Mouse (Mus musculus) limb, embryonic 11.5 days (tissue): Measurements from ENCODE around the gene Lpxn. TPM values are rescaled to one million over a fixed set of nuclear protein-coding genes. Genes with fewer than 3 reads are reported as not detected.

ENCODE experiments used
- polyA plus RNA-seq: library from polyadenylated mRNA; unstranded; fragments of >200 nt; fragmentation: Nextera tagmentation; extraction: Ambion mirVana; gene quantifications from 2 replicates; pipeline ENCODE4 v1.2.1, GENCODE M21; 2014

The Lpxn gene
- polyA plus RNA-seq, 1 experiment from 2014 or later, result 1.4 TPM

Other genes with a start within 250 kb of the Lpxn start
- gene Gm4952, start 196.2 kb upstream of the Lpxn start, polyA plus RNA-seq, result not detected in 2 replicates
- not detected in 2 replicates for gene Glyat, start 162.9 kb upstream of the Lpxn start, polyA plus RNA-seq
- gene Olfr1442, start 125.8 kb upstream of the Lpxn start, polyA plus RNA-seq, result not detected in 2 replicates
- not detected in 2 replicates for gene Olfr1443, start 118.1 kb upstream of the Lpxn start, polyA plus RNA-seq
- gene Keg1, start 100.4 kb upstream of the Lpxn start, polyA plus RNA-seq, result not detected in 2 replicates
- gene Cntf, start 30.6 kb upstream of the Lpxn start, polyA plus RNA-seq, result 0.64 and 1.2 TPM in 2 replicates
- 10.4 and 10.8 TPM in 2 replicates for gene Zfp91, start 67 bp upstream of the Lpxn start, polyA plus RNA-seq
- not detected in 2 replicates for gene Gm5244, start 50.5 kb downstream of the Lpxn start, polyA plus RNA-seq
- gene Olfr1444, start 61.1 kb downstream of the Lpxn start, polyA plus RNA-seq, result not detected in 2 replicates
- not detected in 2 replicates for gene Olfr1445, start 87.7 kb downstream of the Lpxn start, polyA plus RNA-seq
- not detected in 2 replicates for gene Olfr1446, start 97.3 kb downstream of the Lpxn start, polyA plus RNA-seq
- not detected in 2 replicates for gene Olfr1447, start 107.5 kb downstream of the Lpxn start, polyA plus RNA-seq
- not detected in 2 replicates for gene Olfr1448, start 128.2 kb downstream of the Lpxn start, polyA plus RNA-seq
- gene Olfr1449, start 134.6 kb downstream of the Lpxn start, polyA plus RNA-seq, result not detected in 2 replicates
- not detected in 2 replicates for gene Olfr1450, start 154.1 kb downstream of the Lpxn start, polyA plus RNA-seq
- not detected in 2 replicates for gene Olfr1451, start 198.8 kb downstream of the Lpxn start, polyA plus RNA-seq
- not detected in 2 replicates for gene Olfr1453, start 232.1 kb downstream of the Lpxn start, polyA plus RNA-seq